Mouse (Mus musculus): ENCODE data around the gene Rpl29.

The Rpl29 gene

GRCm38 (mm10) chr9:106429221-106430014, at the start of gene Rpl29:
Gene Rpl29 (plus strand): TSS chr9:106429454.
- peak; percentile 91 for DNase-seq

- no peak for DNase-seq
Measured at GRCm38 (mm10) chr9:106386181-106386864, 42.9 kb upstream of the Rpl29 start.

- DNase-seq, result no peak
Measured at GRCm38 (mm10) chr9:106392828-106393527, 36.3 kb upstream of the Rpl29 start.

- no peak for DNase-seq
Measured at GRCm38 (mm10) chr9:106393548-106393947, 35.7 kb upstream of the Rpl29 start.

GRCm38 (mm10) chr9:106394649-106395602, 34.3 kb upstream of the Rpl29 start:
- no peak for DNase-seq

- no peak for DNase-seq
Measured at GRCm38 (mm10) chr9:106397733-106398132, 31.5 kb upstream of the Rpl29 start.

GRCm38 (mm10) chr9:106398667-106399311, 30.5 kb upstream of the Rpl29 start:
- no peak for DNase-seq

GRCm38 (mm10) chr9:106399808-106400207, 29.4 kb upstream of the Rpl29 start:
- DNase-seq, result no peak

- no peak for DNase-seq
Measured at GRCm38 (mm10) chr9:106402149-106402548, 27.1 kb upstream of the Rpl29 start.

- DNase-seq, result peak; percentile 68
Measured at GRCm38 (mm10) chr9:106402607-106403375, 26.5 kb upstream of the Rpl29 start.

GRCm38 (mm10) chr9:106405275-106405674, 24.0 kb upstream of the Rpl29 start:
- DNase-seq, result no peak

- no peak for DNase-seq
Measured at GRCm38 (mm10) chr9:106406443-106407078, 22.7 kb upstream of the Rpl29 start.

GRCm38 (mm10) chr9:106409096-106409495, 20.2 kb upstream of the Rpl29 start:
- DNase-seq, result no peak

GRCm38 (mm10) chr9:106410086-106410650, 19.1 kb upstream of the Rpl29 start:
- no peak for DNase-seq

GRCm38 (mm10) chr9:106411091-106411594, 18.1 kb upstream of the Rpl29 start:
- peak; percentile 63 for DNase-seq

GRCm38 (mm10) chr9:106411729-106412128, 17.5 kb upstream of the Rpl29 start:
- no peak for DNase-seq

- no peak for DNase-seq
Measured at GRCm38 (mm10) chr9:106412210-106412609, 17.0 kb upstream of the Rpl29 start.

GRCm38 (mm10) chr9:106413606-106414005, 15.6 kb upstream of the Rpl29 start:
- no peak for DNase-seq

GRCm38 (mm10) chr9:106416826-106417225, 12.4 kb upstream of the Rpl29 start:
- no peak for DNase-seq

Data from right cerebral cortex, postnatal 25 days (tissue).